Mouse (Mus musculus) neural tube, embryonic 13.5 days (tissue): ENCODE results near the gene Calr4. TPM values are rescaled to one million over a fixed set of nuclear protein-coding genes. Genes with fewer than 3 reads are reported as not detected.
A peak's percentile ranks its signal among the peaks of the same experiment; 100 is the strongest.

Source experiments
- ATAC-seq: fragments of 200-750 bp; cut with Nextera tagmentation; 2 replicates; pipeline ENCODE4 v1.8.0; 2017; ENCODE audit warnings: low read depth, mild to moderate bottlenecking, moderate TSS enrichment, moderate library complexity
- H3K27ac ChIP-seq: fragments of 300-500 bp; sonication (generic); replicated peaks from 2 replicates; pipeline ENCODE4 v1.5.1; 2015; ENCODE audit warnings: moderate library complexity, mild to moderate bottlenecking, inconsistent platforms
- H3K27me3 ChIP-seq: fragments of 300-500 bp; sonication (generic); 2 replicates; pipeline ENCODE4 v1.6.1; 2015; ENCODE audit warnings: mild to moderate bottlenecking, inconsistent platforms
- H3K36me3 ChIP-seq: fragments of 300-500 bp; sonication (generic); 2 replicates; pipeline ENCODE4 v1.6.1; 2015; ENCODE audit warnings: mild to moderate bottlenecking, inconsistent platforms
- H3K4me1 ChIP-seq: fragments of 300-500 bp; sonication (generic); replicated peaks from 2 replicates; pipeline ENCODE4 v1.6.1; 2015; ENCODE audit warnings: inconsistent platforms
- H3K4me2 ChIP-seq: fragments of 300-500 bp; sonication (generic); 2 replicates; pipeline ENCODE4 v1.6.1; 2015; ENCODE audit warnings: inconsistent platforms, mild to moderate bottlenecking, moderate library complexity
- H3K4me3 ChIP-seq: fragments of 300-500 bp; sonication (generic); 2 replicates; pipeline ENCODE4 v1.5.1; 2015; ENCODE audit warnings: mild to moderate bottlenecking, inconsistent platforms
- H3K9ac ChIP-seq: fragments of 300-500 bp; sonication (generic); 2 replicates; pipeline ENCODE4 v1.6.1; 2015; ENCODE audit warnings: moderate library complexity, mild to moderate bottlenecking, inconsistent platforms
- H3K9me3 ChIP-seq: fragments of 300-500 bp; sonication (generic); 2 replicates; pipeline ENCODE4 v1.6.1; 2016; ENCODE audit warnings: inconsistent platforms
- WGBS: fragments of 180-500 bp; shearing (Covaris S2); methylation state at CpG from one replicate; pipeline ENCODE4 v1.1.7; 2015; 5-methylcytosine and 5-hydroxymethylcytosine counted together
- polyA plus RNA-seq: library from polyadenylated mRNA; unstranded; fragments of >200 nt; fragmentation: Nextera tagmentation; extraction: Ambion mirVana; gene quantifications from 2 replicates; pipeline ENCODE4 v1.2.1, GENCODE M21; 2015

Calr4 gene
- polyA plus RNA-seq, 1 experiment from 2014 or later = 1.2 TPM

- H3K36me3 ChIP-seq = no peaks in the 10 kb centered on the region
- H3K27ac ChIP-seq = no peak overlapping the region
- H3K4me3 ChIP-seq = no peak overlapping the region
- H3K9ac ChIP-seq = no peak overlapping the region
- no peak for ATAC-seq
- no peaks in the 10 kb centered on the region for H3K4me1 ChIP-seq
- H3K9me3 ChIP-seq = no peaks in the 10 kb centered on the region
- no peak overlapping the region for H3K4me2 ChIP-seq
- no peaks in the 10 kb centered on the region for H3K27me3 ChIP-seq
Measured at GRCm38 (mm10) chr4:109257639-109258038, 23.4 kb downstream of the Calr4 start.

- Histone ChIP-seq H3K27me3 (no peaks in the 10 kb centered on the region), H3K36me3 (no peaks in the 10 kb centered on the region), H3K4me3 (no peak overlapping the region), H3K4me2 (no peak overlapping the region), H3K27ac (peak overlapping the region; percentile 56; the same call in 1 of the 2 replicates), H3K9me3 (no peaks in the 10 kb centered on the region), H3K9ac (no peak overlapping the region), H3K4me1 (no peaks in the 10 kb centered on the region)
- no peak; the same call in 1 of the 2 replicates for ATAC-seq
- WGBS = 63% methylated on average over 6 of the region's 6 CpGs
Measured at GRCm38 (mm10) chr4:109262068-109262467, 27.8 kb downstream of the Calr4 start.

GRCm38 (mm10) chr4:109266056-109266455 is 31.8 kb downstream of the Calr4 start:
- no peaks in the 10 kb centered on the region for H3K4me1 ChIP-seq
- WGBS = 90% methylated on average over 3 of the region's 3 CpGs
- H3K4me3 ChIP-seq = no peak overlapping the region
- no peak for ATAC-seq
- H3K9ac ChIP-seq = no peak overlapping the region
- H3K27me3 ChIP-seq = no peaks in the 10 kb centered on the region
- no peak overlapping the region for H3K4me2 ChIP-seq
- H3K27ac ChIP-seq = no peak overlapping the region
- H3K9me3 ChIP-seq = no peaks in the 10 kb centered on the region
- no peaks in the 10 kb centered on the region for H3K36me3 ChIP-seq

GRCm38 (mm10) chr4:109266744-109267143 is 32.5 kb downstream of the Calr4 start:
- Histone ChIP-seq H3K4me3 (no peak overlapping the region), H3K9ac (no peak overlapping the region), H3K27me3 (no peaks in the 10 kb centered on the region), H3K9me3 (no peaks in the 10 kb centered on the region), H3K36me3 (no peaks in the 10 kb centered on the region), H3K4me1 (no peaks in the 10 kb centered on the region), H3K4me2 (no peak overlapping the region), H3K27ac (no peak overlapping the region)
- 85% methylated on average over 2 of the region's 2 CpGs for WGBS
- no peak for ATAC-seq

GRCm38 (mm10) chr4:109267452-109267851 is 33.2 kb downstream of the Calr4 start:
- Histone ChIP-seq H3K4me3 (no peak overlapping the region), H3K36me3 (no peaks in the 10 kb centered on the region), H3K9me3 (no peaks in the 10 kb centered on the region), H3K27me3 (no peaks in the 10 kb centered on the region), H3K4me1 (no peaks in the 10 kb centered on the region), H3K27ac (no peak overlapping the region), H3K9ac (no peak overlapping the region), H3K4me2 (no peak overlapping the region)
- WGBS = 94% methylated on average over 3 of the region's 3 CpGs
- ATAC-seq = no peak

GRCm38 (mm10) chr4:109268903-109269302 is 34.6 kb downstream of the Calr4 start:
- ATAC-seq = no peak
- Histone ChIP-seq H3K4me1 (no peaks in the 10 kb centered on the region), H3K27me3 (no peaks in the 10 kb centered on the region), H3K4me2 (no peak overlapping the region), H3K9me3 (no peaks in the 10 kb centered on the region), H3K36me3 (no peaks in the 10 kb centered on the region), H3K4me3 (no peak overlapping the region), H3K27ac (no peak overlapping the region), H3K9ac (no peak overlapping the region)
- 88% methylated on average over 3 of the region's 3 CpGs for WGBS

- Histone ChIP-seq H3K27me3 (no peaks in the 10 kb centered on the region), H3K9me3 (no peaks in the 10 kb centered on the region), H3K4me3 (no peak overlapping the region), H3K36me3 (no peaks in the 10 kb centered on the region), H3K27ac (no peak overlapping the region), H3K9ac (no peak overlapping the region), H3K4me1 (no peaks in the 10 kb centered on the region), H3K4me2 (no peak overlapping the region)
- 95% methylated on average over 4 of the region's 4 CpGs for whole genome bisulfite sequencing
- ATAC-seq = no peak
Measured at GRCm38 (mm10) chr4:109271803-109272202, 37.5 kb downstream of the Calr4 start.

GRCm38 (mm10) chr4:109273586-109274240 is 39.4 kb downstream of the Calr4 start:
- no peak for ATAC-seq
- Histone ChIP-seq H3K36me3 (no peaks in the 10 kb centered on the region), H3K27ac (no peak overlapping the region), H3K4me3 (no peak overlapping the region), H3K27me3 (no peaks in the 10 kb centered on the region), H3K9ac (no peak overlapping the region), H3K4me2 (no peak overlapping the region), H3K4me1 (no peaks in the 10 kb centered on the region), H3K9me3 (no peaks in the 10 kb centered on the region)
- WGBS = 91% methylated on average over 2 of the region's 2 CpGs

- peak within 1 kb of the TSS; percentile 72 for H3K4me3 ChIP-seq
- peak within 1 kb of the TSS; percentile 77 for H3K4me2 ChIP-seq
- no peaks in the 10 kb centered on the region for H3K27me3 ChIP-seq
- H3K9ac ChIP-seq = peak within 1 kb of the TSS; percentile 81
- H3K27ac ChIP-seq = peak within 1 kb of the TSS; percentile 70
- H3K9me3 ChIP-seq = no peaks in the 10 kb centered on the region
- ATAC-seq = peak; percentile 95
- H3K36me3 ChIP-seq = no peaks in the 10 kb centered on the region
- peaks cover 23% of the 10 kb centered on the region for H3K4me1 ChIP-seq
- WGBS = 5% methylated on average over 26 of the region's 44 CpGs
Measured at GRCm38 (mm10) chr4:109279689-109280458, 45.6 kb downstream of the Calr4 start, which contains the start of gene Eps15. Eps15 (plus strand) TSS chr4:109280268.

- Histone ChIP-seq H3K9me3 (no peaks in the 10 kb centered on the region), H3K9ac (peak overlapping the region; percentile 81), H3K4me1 (peaks cover 23% of the 10 kb centered on the region), H3K4me2 (peak overlapping the region; percentile 77), H3K27ac (peak overlapping the region; percentile 70), H3K27me3 (no peaks in the 10 kb centered on the region), H3K4me3 (peak overlapping the region; percentile 72), H3K36me3 (no peaks in the 10 kb centered on the region)
- peak; percentile 87 for ATAC-seq
- under 1% methylated on average over 55 of the region's 85 CpGs for WGBS
Measured at GRCm38 (mm10) chr4:109280459-109281160, 46.3 kb downstream of the Calr4 start.

- Histone ChIP-seq H3K4me2 (peak overlapping the region; percentile 77), H3K27ac (no peak overlapping the region), H3K4me1 (peaks cover 23% of the 10 kb centered on the region), H3K36me3 (no peaks in the 10 kb centered on the region), H3K9me3 (no peaks in the 10 kb centered on the region), H3K27me3 (no peaks in the 10 kb centered on the region), H3K9ac (peak overlapping the region; percentile 81), H3K4me3 (peak overlapping the region; percentile 72)
- no peak for ATAC-seq
- 6% methylated on average over 4 of the region's 4 CpGs for WGBS
Measured at GRCm38 (mm10) chr4:109281161-109281560, 46.9 kb downstream of the Calr4 start.

- Histone ChIP-seq H3K9ac (no peak overlapping the region), H3K4me1 (peaks cover 23% of the 10 kb centered on the region), H3K36me3 (no peaks in the 10 kb centered on the region), H3K4me3 (peak overlapping the region; percentile 72), H3K27ac (no peak overlapping the region), H3K9me3 (no peaks in the 10 kb centered on the region), H3K4me2 (peak overlapping the region; percentile 77), H3K27me3 (no peaks in the 10 kb centered on the region)
- 78% methylated on average over 1 of the region's 1 CpGs for WGBS
- no peak for ATAC-seq
Measured at GRCm38 (mm10) chr4:109281946-109282345, 47.7 kb downstream of the Calr4 start.
